Mouse (Mus musculus): ENCODE measurements around the gene Gsdme. TPM values are rescaled to one million over a fixed set of nuclear protein-coding genes. Genes with fewer than 3 reads are reported as not detected.
A peak's percentile ranks its signal among the peaks of the same experiment; 100 is the strongest.

The Gsdme gene
- polyA plus RNA-seq, 1 experiment from 2014 or later: 54.5 TPM

DNA sequence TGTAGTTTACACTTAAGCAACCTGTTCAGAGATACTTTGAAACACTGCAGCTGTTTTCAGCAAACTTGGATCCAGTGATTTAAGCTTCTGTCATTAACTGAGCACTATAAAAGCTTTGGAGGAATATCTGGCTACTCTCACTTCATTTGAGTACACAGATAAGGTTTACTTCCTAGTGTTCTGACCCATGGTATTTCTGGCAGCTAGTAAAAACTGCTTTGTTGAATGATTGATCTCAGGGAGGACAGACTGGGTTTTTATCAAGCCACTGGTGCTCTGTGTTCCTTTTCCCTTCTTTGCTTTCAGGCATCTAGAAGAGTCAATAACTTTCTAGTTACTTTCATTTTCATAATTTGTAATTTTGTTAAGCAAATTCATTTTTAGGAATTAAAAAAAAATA lies 74.3 kb downstream of the Gsdme start:
- no peak overlapping the region for H3K9ac ChIP-seq (ENCODE audit: low read depth, low read length)
- H3K27ac ChIP-seq: no peak overlapping the region
- no peak for TF ChIP-seq CTCF (IDR thresholded peaks at IDR 0.05; ENCODE audit: low read depth)
- no peak overlapping the region for H3K4me3 ChIP-seq (replicated peaks; ENCODE audit: low read depth, low read length)
- H3K4me1 ChIP-seq (replicated peaks; ENCODE audit: insufficient read depth, low read length): no peaks in the 10 kb centered on the region
- peak; percentile 51 for DNase-seq (ENCODE audit: low spot score)
- no peak overlapping the region for H3K4me2 ChIP-seq (ENCODE audit: low read length)
- no peaks in the 10 kb centered on the region for H3K27me3 ChIP-seq (ENCODE audit: insufficient read depth, low read length)
- peaks cover 14% of the 10 kb centered on the region; the same call in 1 of the 2 replicates for H3K36me3 ChIP-seq (ENCODE audit: insufficient read depth, low read length)
- no peaks in the 10 kb centered on the region for H3K9me3 ChIP-seq (replicated peaks; ENCODE audit: low read length)
- no peak for ATAC-seq (replicated peaks; ENCODE audit: low FRiP score, low read depth)

GRCm38 (mm10) chr6:50187955-50188354 lies 75.7 kb downstream of the Gsdme start:
- no peak for ATAC-seq (replicated peaks; ENCODE audit: low FRiP score, low read depth)
- H3K4me3 ChIP-seq (replicated peaks; ENCODE audit: low read depth, low read length): no peak overlapping the region
- H3K27me3 ChIP-seq (ENCODE audit: insufficient read depth, low read length): no peaks in the 10 kb centered on the region
- H3K27ac ChIP-seq: no peak overlapping the region
- H3K9me3 ChIP-seq (replicated peaks; ENCODE audit: low read length): no peaks in the 10 kb centered on the region
- H3K4me2 ChIP-seq (ENCODE audit: low read length): no peak overlapping the region
- no peaks in the 10 kb centered on the region for H3K4me1 ChIP-seq (replicated peaks; ENCODE audit: insufficient read depth, low read length)
- TF ChIP-seq CTCF (IDR thresholded peaks at IDR 0.05; ENCODE audit: low read depth): no peak
- peak; percentile 28 for DNase-seq (ENCODE audit: low spot score)
- no peak overlapping the region for H3K9ac ChIP-seq (ENCODE audit: low read depth, low read length)
- H3K36me3 ChIP-seq (ENCODE audit: insufficient read depth, low read length): peaks cover 14% of the 10 kb centered on the region
- 60% methylated on average over 4 of the region's 4 CpGs for WGBS

- no peak for ATAC-seq (replicated peaks; ENCODE audit: low FRiP score, low read depth)
- no peaks in the 10 kb centered on the region for H3K27me3 ChIP-seq (ENCODE audit: insufficient read depth, low read length)
- H3K9ac ChIP-seq (ENCODE audit: low read depth, low read length): no peak overlapping the region
- 59% methylated on average over 4 of the region's 4 CpGs for WGBS
- DNase-seq (ENCODE audit: low spot score): peak; percentile 45
- H3K9me3 ChIP-seq (replicated peaks; ENCODE audit: low read length): no peaks in the 10 kb centered on the region
- H3K4me2 ChIP-seq (ENCODE audit: low read length): no peak overlapping the region
- peaks cover 10% of the 10 kb centered on the region for H3K36me3 ChIP-seq (ENCODE audit: insufficient read depth, low read length)
- peak; percentile 76 for TF ChIP-seq CTCF (IDR thresholded peaks at IDR 0.05; ENCODE audit: low read depth)
- no peaks in the 10 kb centered on the region for H3K4me1 ChIP-seq (replicated peaks; ENCODE audit: insufficient read depth, low read length)
- no peak overlapping the region for H3K27ac ChIP-seq
- H3K4me3 ChIP-seq (replicated peaks; ENCODE audit: low read depth, low read length): no peak overlapping the region
These were observed 83.5 kb downstream of the Gsdme start for GRCm38 (mm10) chr6:50180189-50180588.

DNA sequence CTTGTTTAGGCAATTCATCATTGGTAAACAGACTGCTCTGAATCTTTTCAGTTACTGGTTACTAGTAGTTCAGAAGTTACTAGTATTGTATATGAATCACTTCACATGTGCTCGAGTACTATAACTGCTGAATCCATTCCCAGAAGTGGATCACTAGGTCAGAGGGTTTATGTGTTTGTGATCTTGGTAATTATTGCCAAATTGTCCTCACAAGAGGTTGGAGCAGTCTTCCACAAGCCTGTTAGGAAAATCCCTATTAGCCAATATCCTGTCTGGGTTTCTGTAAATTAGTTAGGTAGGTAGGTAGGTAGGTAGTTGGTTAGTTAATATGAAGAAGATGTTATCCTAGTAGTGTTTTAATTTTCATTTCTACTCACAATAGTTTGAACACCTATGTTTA lies 87.9 kb downstream of the Gsdme start:
- Histone ChIP-seq H3K4me1 (replicated peaks; ENCODE audit: insufficient read depth, low read length) (no peaks in the 10 kb centered on the region), H3K27me3 (ENCODE audit: insufficient read depth, low read length) (no peaks in the 10 kb centered on the region), H3K9ac (ENCODE audit: low read depth, low read length) (no peak overlapping the region), H3K27ac (no peak overlapping the region), H3K4me2 (ENCODE audit: low read length) (no peak overlapping the region), H3K4me3 (replicated peaks; ENCODE audit: low read depth, low read length) (no peak overlapping the region), H3K36me3 (ENCODE audit: insufficient read depth, low read length) (0 out of 2 replicates have a peak, but pooled peaks cover 2% of the 10 kb centered on the region), H3K9me3 (replicated peaks; ENCODE audit: low read length) (no peaks in the 10 kb centered on the region)
- TF ChIP-seq CTCF (IDR thresholded peaks at IDR 0.05; ENCODE audit: low read depth): no peak
- DNase-seq (ENCODE audit: low spot score) (no peak), ATAC-seq (replicated peaks; ENCODE audit: low FRiP score, low read depth) (no peak)
- WGBS: 44% methylated on average over 1 of the region's 1 CpGs

DNA sequence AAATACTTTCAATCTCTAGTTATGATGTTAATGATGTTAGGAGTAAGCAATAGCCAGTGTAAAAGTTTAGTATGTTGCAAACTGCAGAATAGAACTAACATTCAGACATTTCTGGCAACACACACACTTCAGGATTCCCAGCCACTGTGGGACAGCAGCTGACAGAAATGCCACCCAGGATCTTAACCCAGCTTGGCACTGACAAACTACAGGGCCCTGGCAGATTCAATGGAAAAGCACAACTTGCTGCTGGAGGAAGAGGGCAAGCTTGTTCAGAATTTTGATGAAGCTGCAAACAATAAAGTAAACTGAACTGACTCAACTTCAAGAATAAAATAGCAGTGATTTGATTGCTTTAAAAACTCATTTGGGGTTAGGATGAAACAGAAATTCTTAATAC lies 93.9 kb downstream of the Gsdme start:
- ATAC-seq (replicated peaks; ENCODE audit: low FRiP score, low read depth) (no peak), DNase-seq (ENCODE audit: low spot score) (no peak)
- no peak overlapping the region for H3K9ac ChIP-seq (ENCODE audit: low read depth, low read length)
- TF ChIP-seq CTCF (IDR thresholded peaks at IDR 0.05; ENCODE audit: low read depth): no peak
- no peaks in the 10 kb centered on the region for H3K4me1 ChIP-seq (replicated peaks; ENCODE audit: insufficient read depth, low read length)
- no peaks in the 10 kb centered on the region for H3K27me3 ChIP-seq (ENCODE audit: insufficient read depth, low read length)
- H3K4me2 ChIP-seq (ENCODE audit: low read length): no peak overlapping the region
- H3K4me3 ChIP-seq (replicated peaks; ENCODE audit: low read depth, low read length): no peak overlapping the region
- no peaks in the 10 kb centered on the region for H3K9me3 ChIP-seq (replicated peaks; ENCODE audit: low read length)
- no peak overlapping the region for H3K27ac ChIP-seq
- 0 out of 2 replicates have a peak, but pooled peaks cover 7% of the 10 kb centered on the region for H3K36me3 ChIP-seq (ENCODE audit: insufficient read depth, low read length)

GRCm38 (mm10) chr6:50168821-50169220 lies 94.8 kb downstream of the Gsdme start:
- no peak overlapping the region for H3K4me3 ChIP-seq (replicated peaks; ENCODE audit: low read depth, low read length)
- no peaks in the 10 kb centered on the region for H3K9me3 ChIP-seq (replicated peaks; ENCODE audit: low read length)
- no peaks in the 10 kb centered on the region for H3K27me3 ChIP-seq (ENCODE audit: insufficient read depth, low read length)
- no peak overlapping the region for H3K27ac ChIP-seq
- ATAC-seq (replicated peaks; ENCODE audit: low FRiP score, low read depth) (no peak), DNase-seq (ENCODE audit: low spot score) (no peak)
- H3K9ac ChIP-seq (ENCODE audit: low read depth, low read length): no peak overlapping the region
- no peaks in the 10 kb centered on the region for H3K4me1 ChIP-seq (replicated peaks; ENCODE audit: insufficient read depth, low read length)
- TF ChIP-seq CTCF (IDR thresholded peaks at IDR 0.05; ENCODE audit: low read depth): no peak
- WGBS: 85% methylated on average over 4 of the region's 4 CpGs
- no peak overlapping the region for H3K4me2 ChIP-seq (ENCODE audit: low read length)
- 0 out of 2 replicates have a peak, but pooled peaks cover 7% of the 10 kb centered on the region for H3K36me3 ChIP-seq (ENCODE audit: insufficient read depth, low read length)

GRCm38 (mm10) chr6:50163013-50163412 lies 100.6 kb downstream of the Gsdme start:
- TF ChIP-seq CTCF (IDR thresholded peaks at IDR 0.05; ENCODE audit: low read depth): no peak
- Histone ChIP-seq H3K27ac (no peak overlapping the region), H3K9me3 (replicated peaks; ENCODE audit: low read length) (no peaks in the 10 kb centered on the region), H3K4me2 (ENCODE audit: low read length) (no peak overlapping the region), H3K36me3 (ENCODE audit: insufficient read depth, low read length) (0 out of 2 replicates have a peak, but pooled peaks cover 9% of the 10 kb centered on the region), H3K9ac (ENCODE audit: low read depth, low read length) (no peak overlapping the region), H3K4me1 (replicated peaks; ENCODE audit: insufficient read depth, low read length) (no peaks in the 10 kb centered on the region), H3K27me3 (ENCODE audit: insufficient read depth, low read length) (no peaks in the 10 kb centered on the region), H3K4me3 (replicated peaks; ENCODE audit: low read depth, low read length) (no peak overlapping the region)
- DNase-seq (ENCODE audit: low spot score): no peak
- 75% methylated on average over 3 of the region's 3 CpGs for WGBS
- ATAC-seq (replicated peaks; ENCODE audit: low FRiP score, low read depth): no peak

Data from kidney, postnatal 0 days (tissue).